Mouse (Mus musculus): ENCODE results near the gene Pdlim5. TPM values are rescaled to one million over a fixed set of nuclear protein-coding genes. Genes with fewer than 3 reads are reported as not detected.
"Not testable (repeated sequence)": the region's sequence is repeated elsewhere in the genome, so short reads cannot be mapped to it uniquely, and the experiment has no call there.

The Pdlim5 gene
- polyA plus RNA-seq, 1 experiment, result 27.4 TPM

DNA sequence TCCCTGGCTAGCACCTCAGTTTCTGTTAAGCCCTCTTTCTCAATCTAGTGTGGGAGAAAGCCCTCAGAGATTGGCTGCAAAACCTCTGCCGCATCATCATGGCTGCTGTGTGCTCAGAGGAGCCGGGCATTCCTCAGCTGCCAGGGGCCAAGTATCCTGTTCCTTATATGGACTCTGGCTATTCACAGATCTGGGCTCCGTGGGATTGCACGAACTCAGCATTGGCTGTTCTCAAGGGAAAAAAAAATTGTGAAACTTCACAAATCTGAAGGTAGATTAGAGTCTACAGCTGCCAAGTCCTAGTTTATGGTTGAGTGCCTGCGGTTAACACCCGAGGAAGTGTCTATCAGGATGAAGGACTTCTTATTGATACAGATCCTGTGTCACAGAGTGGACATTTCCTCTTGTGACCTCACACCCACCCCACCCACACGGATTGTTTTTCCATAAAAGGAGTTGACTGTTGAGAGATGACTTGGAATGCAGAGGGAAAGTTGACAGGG, 44.1 kb upstream of the Pdlim5 start:
- no peak for DNase-seq (ENCODE audit: low read depth in 1 of 2, low spot score in 2 of 2)
- 0 out of 2 replicates have a peak overlapping the region, but pooled peaks have one; percentile 8 for H3K27ac ChIP-seq (ENCODE audit: insufficient read depth, low read length)
- TF ChIP-seq CTCF (IDR thresholded peaks at IDR 0.05; ENCODE audit: extremely low read depth, insufficient read depth, insufficient read length, insufficient replicate concordance), result no peak
- no peak for TF ChIP-seq POLR2A (IDR thresholded peaks at IDR 0.05; ENCODE audit: low read depth, low read length)
- H3K36me3 ChIP-seq (ENCODE audit: control insufficient read depth, insufficient read depth, low read length), result no peaks in the 10 kb centered on the region
- 16% methylated on average over 7 of the region's 7 CpGs for WGBS
- no peak overlapping the region for H3K4me3 ChIP-seq (ENCODE audit: extremely low read depth, insufficient read depth, insufficient read length)
- no peaks in the 10 kb centered on the region for H3K27me3 ChIP-seq (ENCODE audit: control insufficient read depth, insufficient read depth, low read length)
- H3K4me1 ChIP-seq (ENCODE audit: control insufficient read depth, insufficient read depth, insufficient read length), result no peaks in the 10 kb centered on the region

DNA sequence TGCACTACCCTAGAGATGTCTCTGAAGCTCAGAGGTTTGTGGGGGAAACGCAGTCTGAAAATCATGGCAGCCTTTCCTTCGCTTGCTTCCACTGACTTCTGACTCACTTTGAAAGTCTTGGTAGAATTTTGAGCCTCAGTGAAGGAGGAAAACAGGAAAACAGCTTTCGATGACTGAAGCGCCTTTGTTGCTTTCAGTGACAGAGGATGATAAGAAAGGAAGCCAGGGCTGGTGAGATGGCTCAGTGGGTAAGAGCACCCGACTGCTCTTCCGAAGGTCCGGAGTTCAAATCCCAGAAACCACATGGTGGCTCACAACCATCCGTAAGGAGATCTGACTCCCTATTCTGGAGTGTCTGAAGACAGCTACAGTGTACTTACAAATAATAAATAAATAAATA, 43.1 kb upstream of the Pdlim5 start:
- DNase-seq (ENCODE audit: low read depth in 1 of 2, low spot score in 2 of 2); H3K4me3 ChIP-seq (ENCODE audit: extremely low read depth, insufficient read depth, insufficient read length); H3K27ac ChIP-seq (ENCODE audit: insufficient read depth, low read length); H3K27me3 ChIP-seq (ENCODE audit: control insufficient read depth, insufficient read depth, low read length); H3K4me1 ChIP-seq (ENCODE audit: control insufficient read depth, insufficient read depth, insufficient read length); H3K36me3 ChIP-seq (ENCODE audit: control insufficient read depth, insufficient read depth, low read length): not testable (repeated sequence)
- WGBS, result 84% methylated on average over 8 of the region's 8 CpGs

DNA sequence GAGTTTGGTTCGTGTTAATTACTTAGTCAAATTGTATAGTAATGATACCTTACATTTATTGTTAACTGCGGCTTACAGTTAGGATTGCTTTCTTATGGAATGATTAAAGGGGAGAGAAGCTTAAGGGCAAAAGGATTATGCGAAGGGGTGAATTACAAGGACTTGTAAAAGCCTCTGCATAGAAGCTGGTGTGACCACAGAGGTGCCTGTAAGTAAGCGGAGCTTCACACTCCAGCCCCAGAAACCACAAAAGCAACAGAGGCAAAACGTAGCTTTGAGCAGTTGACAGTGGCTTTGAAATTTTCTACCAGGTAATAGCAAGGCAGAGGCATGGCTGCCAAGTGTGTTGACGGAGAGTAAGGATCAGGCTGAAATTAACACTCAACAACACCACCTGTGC, 41.3 kb upstream of the Pdlim5 start:
- TF ChIP-seq CTCF (IDR thresholded peaks at IDR 0.05; ENCODE audit: extremely low read depth, insufficient read depth, insufficient read length, insufficient replicate concordance), result no peak
- no peak for TF ChIP-seq POLR2A (IDR thresholded peaks at IDR 0.05; ENCODE audit: low read depth, low read length)
- Histone ChIP-seq H3K27me3 (ENCODE audit: control insufficient read depth, insufficient read depth, low read length) (no peaks in the 10 kb centered on the region), H3K27ac (ENCODE audit: insufficient read depth, low read length) (no peak overlapping the region), H3K4me1 (ENCODE audit: control insufficient read depth, insufficient read depth, insufficient read length) (no peaks in the 10 kb centered on the region), H3K36me3 (ENCODE audit: control insufficient read depth, insufficient read depth, low read length) (no peaks in the 10 kb centered on the region), H3K4me3 (ENCODE audit: extremely low read depth, insufficient read depth, insufficient read length) (no peak overlapping the region)
- WGBS, result 38% methylated on average over 6 of the region's 6 CpGs
- no peak for DNase-seq (ENCODE audit: low read depth in 1 of 2, low spot score in 2 of 2)

- Histone ChIP-seq H3K27ac (ENCODE audit: insufficient read depth, low read length) (no peak overlapping the region), H3K4me1 (ENCODE audit: control insufficient read depth, insufficient read depth, insufficient read length) (no peaks in the 10 kb centered on the region), H3K36me3 (ENCODE audit: control insufficient read depth, insufficient read depth, low read length) (no peaks in the 10 kb centered on the region), H3K4me3 (ENCODE audit: extremely low read depth, insufficient read depth, insufficient read length) (no peak overlapping the region), H3K27me3 (ENCODE audit: control insufficient read depth, insufficient read depth, low read length) (no peaks in the 10 kb centered on the region)
- 78% methylated on average over 5 of the region's 5 CpGs for WGBS
- TF ChIP-seq CTCF (IDR thresholded peaks at IDR 0.05; ENCODE audit: extremely low read depth, insufficient read depth, insufficient read length, insufficient replicate concordance), result no peak
- TF ChIP-seq POLR2A (IDR thresholded peaks at IDR 0.05; ENCODE audit: low read depth, low read length), result no peak
- DNase-seq (ENCODE audit: low read depth in 1 of 2, low spot score in 2 of 2), result no peak
These were observed 40.7 kb upstream of the Pdlim5 start for GRCm38 (mm10) chr3:142436212-142436611.

DNA sequence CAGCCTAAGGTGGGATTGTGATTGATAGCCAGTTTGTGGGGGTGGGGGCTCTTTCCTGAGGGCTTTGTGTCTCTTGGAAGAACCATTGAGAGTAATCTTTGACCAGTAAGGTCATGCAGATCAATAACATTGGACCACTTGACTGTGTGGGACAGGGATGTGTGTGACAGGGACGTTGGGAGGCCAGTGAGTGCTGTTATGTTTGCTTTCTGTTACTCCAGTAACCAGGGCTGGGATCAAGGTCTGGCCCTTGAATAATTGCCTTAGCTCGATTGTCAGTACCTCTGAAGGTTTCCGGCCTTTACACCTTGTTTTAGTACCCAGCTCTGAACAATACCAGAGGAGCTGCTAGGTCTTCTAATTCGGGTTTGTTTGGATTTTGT, 39.3 kb upstream of the Pdlim5 start:
- H3K4me3 ChIP-seq (ENCODE audit: extremely low read depth, insufficient read depth, insufficient read length), result no peak overlapping the region
- no peak overlapping the region for H3K27ac ChIP-seq (ENCODE audit: insufficient read depth, low read length)
- 84% methylated on average over 4 of the region's 4 CpGs for WGBS
- DNase-seq (ENCODE audit: low read depth in 1 of 2, low spot score in 2 of 2), result no peak
- no peaks in the 10 kb centered on the region for H3K36me3 ChIP-seq (ENCODE audit: control insufficient read depth, insufficient read depth, low read length)
- no peaks in the 10 kb centered on the region for H3K27me3 ChIP-seq (ENCODE audit: control insufficient read depth, insufficient read depth, low read length)
- no peaks in the 10 kb centered on the region for H3K4me1 ChIP-seq (ENCODE audit: control insufficient read depth, insufficient read depth, insufficient read length)
- no peak for TF ChIP-seq POLR2A (IDR thresholded peaks at IDR 0.05; ENCODE audit: low read depth, low read length)
- no peak for TF ChIP-seq CTCF (IDR thresholded peaks at IDR 0.05; ENCODE audit: extremely low read depth, insufficient read depth, insufficient read length, insufficient replicate concordance)

DNA sequence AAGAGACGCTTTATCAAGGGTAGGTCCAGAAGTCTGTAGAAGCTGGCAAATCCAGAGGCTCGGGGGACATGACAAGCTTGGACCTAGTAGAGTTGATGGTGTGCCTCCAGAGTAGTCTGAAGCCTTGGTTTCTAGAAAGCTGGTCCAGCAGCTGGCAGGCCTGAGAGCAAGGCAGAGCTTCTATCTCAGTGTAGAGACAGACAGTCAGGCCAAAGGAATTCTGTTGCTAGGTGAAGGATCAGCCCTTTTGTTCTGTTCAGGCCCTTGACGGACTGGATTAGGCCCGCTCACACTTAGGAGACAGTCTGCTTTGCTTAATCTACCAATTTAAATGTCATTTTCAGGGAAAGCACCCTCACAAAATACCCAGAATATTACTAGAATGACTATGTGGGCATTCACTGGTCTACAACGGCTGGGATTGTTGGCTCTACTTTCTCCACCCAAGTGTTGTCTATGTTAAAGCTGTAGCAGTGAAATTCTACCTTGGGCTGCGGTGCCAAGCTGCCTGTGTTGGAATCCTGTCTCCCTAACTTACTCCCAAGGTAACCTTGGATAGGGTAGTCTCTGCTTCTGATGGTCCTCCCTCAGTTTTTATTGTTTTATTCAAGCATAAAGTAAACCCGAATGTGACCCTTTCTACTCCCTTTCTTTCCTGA, 38.8 kb upstream of the Pdlim5 start:
- Histone ChIP-seq H3K4me3 (ENCODE audit: extremely low read depth, insufficient read depth, insufficient read length) (no peak overlapping the region), H3K27me3 (ENCODE audit: control insufficient read depth, insufficient read depth, low read length) (no peaks in the 10 kb centered on the region), H3K27ac (ENCODE audit: insufficient read depth, low read length) (no peak overlapping the region), H3K36me3 (ENCODE audit: control insufficient read depth, insufficient read depth, low read length) (no peaks in the 10 kb centered on the region), H3K4me1 (ENCODE audit: control insufficient read depth, insufficient read depth, insufficient read length) (no peaks in the 10 kb centered on the region)
- TF ChIP-seq CTCF (IDR thresholded peaks at IDR 0.05; ENCODE audit: extremely low read depth, insufficient read depth, insufficient read length, insufficient replicate concordance) (no peak), POLR2A (IDR thresholded peaks at IDR 0.05; ENCODE audit: low read depth, low read length) (no peak)
- DNase-seq (ENCODE audit: low read depth in 1 of 2, low spot score in 2 of 2), result no peak
- 81% methylated on average over 7 of the region's 7 CpGs for WGBS

DNA sequence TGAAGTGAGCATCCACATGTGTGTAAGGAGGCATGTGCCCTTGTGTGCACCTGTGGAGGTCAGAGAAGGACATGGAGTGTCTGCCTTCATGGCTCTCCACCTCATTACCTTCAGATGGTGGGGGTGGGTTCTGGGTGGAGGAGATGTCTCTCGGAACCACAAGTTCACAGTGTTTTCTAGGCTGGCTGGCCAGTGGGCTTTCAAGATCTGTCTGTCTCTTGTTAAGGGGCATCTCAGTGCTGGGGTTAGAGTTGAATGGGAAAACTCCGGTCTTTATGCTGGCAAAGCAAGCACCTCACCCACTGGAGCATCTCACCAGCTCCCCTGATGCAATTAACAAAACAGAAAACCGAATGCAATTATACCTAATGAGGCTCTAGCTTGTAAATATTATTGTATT, 36.0 kb upstream of the Pdlim5 start:
- Histone ChIP-seq H3K27ac (ENCODE audit: insufficient read depth, low read length) (no peak overlapping the region), H3K4me3 (ENCODE audit: extremely low read depth, insufficient read depth, insufficient read length) (no peak overlapping the region), H3K4me1 (ENCODE audit: control insufficient read depth, insufficient read depth, insufficient read length) (no peaks in the 10 kb centered on the region), H3K36me3 (ENCODE audit: control insufficient read depth, insufficient read depth, low read length) (no peaks in the 10 kb centered on the region), H3K27me3 (ENCODE audit: control insufficient read depth, insufficient read depth, low read length) (no peaks in the 10 kb centered on the region)
- 89% methylated on average over 3 of the region's 3 CpGs for WGBS
- no peak for DNase-seq (ENCODE audit: low read depth in 1 of 2, low spot score in 2 of 2)
- TF ChIP-seq POLR2A (IDR thresholded peaks at IDR 0.05; ENCODE audit: low read depth, low read length), result no peak
- no peak for TF ChIP-seq CTCF (IDR thresholded peaks at IDR 0.05; ENCODE audit: extremely low read depth, insufficient read depth, insufficient read length, insufficient replicate concordance)
